Mouse (Mus musculus): ENCODE results near the gene Lmx1b.

Lmx1b gene

GRCm38 (mm10) chr2:33630081-33631021 is 10.0 kb downstream of the Lmx1b start:
- DNase-seq (ENCODE audit: low spot score in 2 of 2), result no peak

GRCm38 (mm10) chr2:33629641-33630040 is 10.7 kb downstream of the Lmx1b start:
- DNase-seq (ENCODE audit: low spot score in 2 of 2), result no peak

GRCm38 (mm10) chr2:33628791-33629190 is 11.5 kb downstream of the Lmx1b start:
- no peak for DNase-seq (ENCODE audit: low spot score in 2 of 2)

GRCm38 (mm10) chr2:33627058-33627375 is 13.3 kb downstream of the Lmx1b start:
- no peak for DNase-seq (ENCODE audit: low spot score in 2 of 2)

- DNase-seq (ENCODE audit: low spot score in 2 of 2), result no peak
Measured at GRCm38 (mm10) chr2:33626262-33627057, 13.9 kb downstream of the Lmx1b start.

GRCm38 (mm10) chr2:33617670-33618069 is 22.6 kb downstream of the Lmx1b start:
- DNase-seq (ENCODE audit: low spot score in 2 of 2), result no peak

- DNase-seq (ENCODE audit: low spot score in 2 of 2), result no peak
Measured at GRCm38 (mm10) chr2:33616411-33616843, 23.9 kb downstream of the Lmx1b start.

- DNase-seq (ENCODE audit: low spot score in 2 of 2), result no peak
Measured at GRCm38 (mm10) chr2:33615843-33616344, 24.4 kb downstream of the Lmx1b start.

GRCm38 (mm10) chr2:33605487-33606256 is 34.6 kb downstream of the Lmx1b start:
- no peak for DNase-seq (ENCODE audit: low spot score in 2 of 2)

- DNase-seq (ENCODE audit: low spot score in 2 of 2), result no peak
Measured at GRCm38 (mm10) chr2:33604846-33605486, 35.3 kb downstream of the Lmx1b start.

GRCm38 (mm10) chr2:33600520-33600919 is 39.8 kb downstream of the Lmx1b start:
- no peak for DNase-seq (ENCODE audit: low spot score in 2 of 2)

- DNase-seq (ENCODE audit: low spot score in 2 of 2), result no peak
Measured at GRCm38 (mm10) chr2:33597384-33597783, 42.9 kb downstream of the Lmx1b start.

- no peak for DNase-seq (ENCODE audit: low spot score in 2 of 2)
Measured at GRCm38 (mm10) chr2:33595085-33595423, 45.3 kb downstream of the Lmx1b start.

GRCm38 (mm10) chr2:33594181-33595084 is 45.9 kb downstream of the Lmx1b start:
- DNase-seq (ENCODE audit: low spot score in 2 of 2), result no peak

GRCm38 (mm10) chr2:33592931-33593555 is 47.3 kb downstream of the Lmx1b start:
- DNase-seq (ENCODE audit: low spot score in 2 of 2), result no peak

- DNase-seq (ENCODE audit: low spot score in 2 of 2), result no peak
Measured at GRCm38 (mm10) chr2:33589280-33589679, 51.0 kb downstream of the Lmx1b start.

- no peak for DNase-seq (ENCODE audit: low spot score in 2 of 2)
Measured at GRCm38 (mm10) chr2:33584937-33585910, 55.1 kb downstream of the Lmx1b start.

- DNase-seq (ENCODE audit: low spot score in 2 of 2), result no peak
Measured at GRCm38 (mm10) chr2:33583761-33584160, 56.5 kb downstream of the Lmx1b start.

- DNase-seq (ENCODE audit: low spot score in 2 of 2), result no peak
Measured at GRCm38 (mm10) chr2:33583317-33583716, 57.0 kb downstream of the Lmx1b start.

All from spleen, postnatal 10 days (tissue).